Mouse (Mus musculus): ENCODE measurements at regions not wholly inside any gene's neighbourhood (a gene's known extent, or its start where the extent isn't known, plus 50 kb on each side); places are given as distances from the start of the nearest gene placed in this dataset.

DNA sequence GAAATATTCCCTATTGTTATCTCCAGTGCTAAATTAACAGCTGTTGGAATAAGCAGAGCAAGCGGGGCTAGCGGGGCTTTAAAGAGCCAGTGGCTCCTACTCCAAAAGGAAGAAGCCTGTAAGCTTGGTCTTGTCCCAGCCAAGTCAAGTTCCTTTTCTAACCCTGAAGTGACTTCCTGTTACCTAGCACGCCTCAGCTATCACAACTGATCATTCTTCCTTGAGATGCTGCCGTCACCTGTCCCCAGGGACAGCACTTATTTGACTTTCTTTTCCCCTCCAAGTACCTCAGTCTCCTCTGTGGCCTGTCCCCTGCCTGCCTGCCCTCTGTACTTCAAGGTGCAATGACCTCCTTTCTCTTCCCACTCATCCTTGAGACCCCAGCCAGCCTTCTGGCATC, 57.4 kb upstream of the Cpeb4 start:
- no peak for TF ChIP-seq GATA1 (IDR thresholded peaks at IDR 0.05; ENCODE audit: borderline replicate concordance, low read length)
- TF ChIP-seq FLI1 (IDR thresholded peaks at IDR 0.05; ENCODE audit: low read length), result no peak
